Mouse (Mus musculus): ENCODE measurements at regions not wholly inside any gene's neighbourhood (a gene's known extent, or its start where the extent isn't known, plus 50 kb on each side); places are given as distances from the start of the nearest gene placed in this dataset.

DNA sequence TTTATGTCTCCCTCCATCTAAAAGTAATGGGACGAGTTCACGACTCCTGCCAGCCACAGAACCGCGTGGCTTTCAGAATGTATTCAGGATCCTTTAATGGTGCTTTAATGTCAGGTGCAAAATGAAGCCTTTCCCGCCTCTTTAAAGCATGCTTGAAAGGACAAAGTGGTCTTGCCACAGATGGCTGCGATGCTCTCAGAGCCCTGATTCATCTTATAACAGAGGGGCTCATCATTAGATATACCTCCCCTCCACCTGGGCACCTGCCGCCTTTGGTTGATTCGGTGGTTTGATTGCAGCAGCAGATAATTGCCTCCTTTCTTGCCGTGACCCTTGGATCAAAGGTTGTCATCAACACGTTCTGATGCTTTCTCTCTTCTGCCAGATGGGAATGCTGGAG lies 198.5 kb downstream of the Abcc12 start:
- no peaks in the 10 kb centered on the region for H3K36me3 ChIP-seq (ENCODE audit: control insufficient read depth, insufficient read depth)
- H3K79me2 ChIP-seq (ENCODE audit: control insufficient read depth, insufficient read depth), result no peaks in the 10 kb centered on the region
- peaks cover 6% of the 10 kb centered on the region for H3K27me3 ChIP-seq (ENCODE audit: control insufficient read depth, insufficient read depth, insufficient read length)
- no peak overlapping the region for H3K4me3 ChIP-seq (ENCODE audit: insufficient read depth, poor library complexity, severe bottlenecking)
- TF ChIP-seq MYOD1 (IDR thresholded peaks at IDR 0.05; ENCODE audit: control insufficient read depth, insufficient read length, low read depth), result no peak
- no peak for TF ChIP-seq USF1 (IDR thresholded peaks at IDR 0.05; ENCODE audit: low read depth)
- no peak for TF ChIP-seq FOSL1 (IDR thresholded peaks at IDR 0.05; ENCODE audit: insufficient read depth, low read length, poor library complexity, severe bottlenecking)
- TF ChIP-seq MYOG (IDR thresholded peaks at IDR 0.05; ENCODE audit: control insufficient read depth, extremely low read depth, insufficient read length), result no peak
- no peak for TF ChIP-seq MAX (IDR thresholded peaks at IDR 0.05)
- TF ChIP-seq CEBPB (IDR thresholded peaks at IDR 0.05; ENCODE audit: low read depth), result no peak
- TF ChIP-seq CTCF (IDR thresholded peaks at IDR 0.05; ENCODE audit: control insufficient read depth, insufficient read depth, insufficient read length), result no peak
- no peak overlapping the region for H3ac ChIP-seq (ENCODE audit: control insufficient read depth, insufficient read length, low read depth)
- H3K79me3 ChIP-seq (ENCODE audit: low read depth), result no peaks in the 10 kb centered on the region

- no peaks in the 10 kb centered on the region for H3K79me3 ChIP-seq (ENCODE audit: low read depth)
- H3K27me3 ChIP-seq (ENCODE audit: control insufficient read depth, insufficient read depth, insufficient read length), result no peaks in the 10 kb centered on the region
- H3ac ChIP-seq (ENCODE audit: control insufficient read depth, insufficient read length, low read depth), result no peak overlapping the region
- H3K36me3 ChIP-seq (ENCODE audit: control insufficient read depth, insufficient read depth), result no peaks in the 10 kb centered on the region
- no peak for TF ChIP-seq MYOD1 (IDR thresholded peaks at IDR 0.05; ENCODE audit: control insufficient read depth, insufficient read length, low read depth)
- no peaks in the 10 kb centered on the region for H3K79me2 ChIP-seq (ENCODE audit: control insufficient read depth, insufficient read depth)
- H3K4me3 ChIP-seq (ENCODE audit: insufficient read depth, poor library complexity, severe bottlenecking), result no peak overlapping the region
Measured at GRCm38 (mm10) chr8:86368062-86368461, 212.4 kb downstream of the Abcc12 start.

DNA sequence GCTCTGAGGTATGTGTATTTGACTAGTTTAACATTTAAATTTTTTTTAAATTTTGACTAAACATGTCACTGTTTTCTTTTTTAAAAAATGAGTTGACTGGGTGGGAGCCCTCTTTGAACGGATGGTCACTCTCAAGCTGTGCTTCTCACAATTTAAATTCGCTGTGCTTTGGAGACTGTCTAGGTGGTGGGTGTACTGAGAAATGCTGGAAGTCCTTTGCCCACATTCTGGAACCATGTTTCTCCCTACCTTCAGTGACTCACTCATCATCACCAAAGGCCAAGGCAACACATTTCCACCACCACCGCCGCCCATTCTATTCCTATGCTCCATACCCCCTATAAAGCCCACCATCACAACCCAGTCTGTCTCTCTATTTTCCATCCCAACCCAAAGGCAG lies 213.8 kb downstream of the Abcc12 start:
- no peak for TF ChIP-seq USF1 (IDR thresholded peaks at IDR 0.05; ENCODE audit: low read depth)
- no peak for TF ChIP-seq CTCF (IDR thresholded peaks at IDR 0.05; ENCODE audit: control insufficient read depth, insufficient read depth, insufficient read length)
- no peak for TF ChIP-seq MYOD1 (IDR thresholded peaks at IDR 0.05; ENCODE audit: control insufficient read depth, insufficient read length, low read depth)
- TF ChIP-seq CEBPB (IDR thresholded peaks at IDR 0.05; ENCODE audit: low read depth), result no peak
- no peak for TF ChIP-seq MAX (IDR thresholded peaks at IDR 0.05)
- TF ChIP-seq MYOG (IDR thresholded peaks at IDR 0.05; ENCODE audit: control insufficient read depth, extremely low read depth, insufficient read length), result no peak
- TF ChIP-seq FOSL1 (IDR thresholded peaks at IDR 0.05; ENCODE audit: insufficient read depth, low read length, poor library complexity, severe bottlenecking), result no peak
- Histone ChIP-seq H3K27me3 (ENCODE audit: control insufficient read depth, insufficient read depth, insufficient read length) (no peaks in the 10 kb centered on the region), H3K4me3 (ENCODE audit: insufficient read depth, poor library complexity, severe bottlenecking) (no peak overlapping the region), H3K79me3 (ENCODE audit: low read depth) (no peaks in the 10 kb centered on the region), H3ac (ENCODE audit: control insufficient read depth, insufficient read length, low read depth) (no peak overlapping the region), H3K79me2 (ENCODE audit: control insufficient read depth, insufficient read depth) (no peaks in the 10 kb centered on the region), H3K36me3 (ENCODE audit: control insufficient read depth, insufficient read depth) (no peaks in the 10 kb centered on the region)

- Histone ChIP-seq H3K79me2 (ENCODE audit: control insufficient read depth, insufficient read depth) (no peaks in the 10 kb centered on the region), H3K36me3 (ENCODE audit: control insufficient read depth, insufficient read depth) (no peaks in the 10 kb centered on the region), H3K79me3 (ENCODE audit: low read depth) (no peaks in the 10 kb centered on the region), H3ac (ENCODE audit: control insufficient read depth, insufficient read length, low read depth) (no peak overlapping the region), H3K27me3 (ENCODE audit: control insufficient read depth, insufficient read depth, insufficient read length) (no peaks in the 10 kb centered on the region), H3K4me3 (ENCODE audit: insufficient read depth, poor library complexity, severe bottlenecking) (no peak overlapping the region)
- TF ChIP-seq CEBPB (IDR thresholded peaks at IDR 0.05; ENCODE audit: low read depth), result no peak
- no peak for TF ChIP-seq FOSL1 (IDR thresholded peaks at IDR 0.05; ENCODE audit: insufficient read depth, low read length, poor library complexity, severe bottlenecking)
- no peak for TF ChIP-seq CTCF (IDR thresholded peaks at IDR 0.05; ENCODE audit: control insufficient read depth, insufficient read depth, insufficient read length)
- no peak for TF ChIP-seq MYOG (IDR thresholded peaks at IDR 0.05; ENCODE audit: control insufficient read depth, extremely low read depth, insufficient read length)
- no peak for TF ChIP-seq MAX (IDR thresholded peaks at IDR 0.05)
Measured at GRCm38 (mm10) chr8:86365726-86366125, 214.8 kb downstream of the Abcc12 start.

DNA sequence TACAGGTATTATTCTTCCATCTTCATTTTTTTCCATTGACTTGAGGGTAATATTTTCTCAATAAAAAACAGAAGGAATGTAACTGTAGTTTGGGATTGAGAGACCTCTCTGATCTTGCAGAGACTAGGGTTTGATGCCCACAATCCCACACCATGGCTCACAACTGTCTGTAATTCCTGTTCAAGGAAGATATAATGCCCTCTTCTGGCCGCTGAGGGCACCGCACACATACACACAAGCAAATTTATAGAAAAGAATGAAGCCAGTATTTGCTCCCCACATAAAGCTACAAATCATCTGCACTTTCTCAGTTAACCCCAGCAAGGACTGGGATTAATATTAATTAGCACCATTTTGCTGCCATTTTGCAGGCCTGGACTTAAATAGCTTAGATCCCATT lies 215.6 kb downstream of the Abcc12 start:
- Histone ChIP-seq H3K27me3 (ENCODE audit: control insufficient read depth, insufficient read depth, insufficient read length) (no peaks in the 10 kb centered on the region), H3K36me3 (ENCODE audit: control insufficient read depth, insufficient read depth) (no peaks in the 10 kb centered on the region), H3K4me3 (ENCODE audit: insufficient read depth, poor library complexity, severe bottlenecking) (no peak overlapping the region), H3K79me3 (ENCODE audit: low read depth) (no peaks in the 10 kb centered on the region), H3ac (ENCODE audit: control insufficient read depth, insufficient read length, low read depth) (no peak overlapping the region), H3K79me2 (ENCODE audit: control insufficient read depth, insufficient read depth) (no peaks in the 10 kb centered on the region)
- no peak for TF ChIP-seq MAX (IDR thresholded peaks at IDR 0.05)
- TF ChIP-seq FOSL1 (IDR thresholded peaks at IDR 0.05; ENCODE audit: insufficient read depth, low read length, poor library complexity, severe bottlenecking), result no peak
- no peak for TF ChIP-seq CEBPB (IDR thresholded peaks at IDR 0.05; ENCODE audit: low read depth)
- no peak for TF ChIP-seq USF1 (IDR thresholded peaks at IDR 0.05; ENCODE audit: low read depth)
- TF ChIP-seq MYOD1 (IDR thresholded peaks at IDR 0.05; ENCODE audit: control insufficient read depth, insufficient read length, low read depth), result no peak
- no peak for TF ChIP-seq CTCF (IDR thresholded peaks at IDR 0.05; ENCODE audit: control insufficient read depth, insufficient read depth, insufficient read length)

DNA sequence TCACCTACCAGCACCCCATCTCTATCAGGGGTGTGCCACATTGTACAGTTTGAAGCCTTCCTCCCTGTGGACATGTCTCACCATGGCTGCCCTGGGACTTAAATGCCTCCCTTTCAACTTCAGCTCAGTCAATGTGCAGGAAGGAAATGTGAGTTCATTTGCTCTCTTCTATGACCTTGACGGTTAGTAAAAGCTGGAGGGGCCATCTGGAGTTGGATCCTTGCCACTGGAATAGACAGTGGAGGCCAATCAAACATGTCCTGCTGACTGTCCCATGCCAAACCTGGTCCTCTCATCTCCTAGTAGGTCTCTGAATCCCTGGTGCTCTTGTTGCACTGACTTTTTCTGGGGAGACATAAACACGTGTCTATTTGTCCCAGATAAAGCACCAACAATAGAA lies 220.2 kb downstream of the Abcc12 start:
- H3K79me2 ChIP-seq (ENCODE audit: control insufficient read depth, insufficient read depth), result no peaks in the 10 kb centered on the region
- TF ChIP-seq FOSL1 (IDR thresholded peaks at IDR 0.05; ENCODE audit: insufficient read depth, low read length, poor library complexity, severe bottlenecking) (no peak), USF1 (IDR thresholded peaks at IDR 0.05; ENCODE audit: low read depth) (no peak), MAX (IDR thresholded peaks at IDR 0.05) (no peak), CEBPB (IDR thresholded peaks at IDR 0.05; ENCODE audit: low read depth) (no peak), CTCF (IDR thresholded peaks at IDR 0.05; ENCODE audit: control insufficient read depth, insufficient read depth, insufficient read length) (no peak), MYOD1 (IDR thresholded peaks at IDR 0.05; ENCODE audit: control insufficient read depth, insufficient read length, low read depth) (no peak), MYOG (IDR thresholded peaks at IDR 0.05; ENCODE audit: control insufficient read depth, extremely low read depth, insufficient read length) (no peak)
- no peaks in the 10 kb centered on the region for H3K27me3 ChIP-seq (ENCODE audit: control insufficient read depth, insufficient read depth, insufficient read length)
- no peaks in the 10 kb centered on the region for H3K36me3 ChIP-seq (ENCODE audit: control insufficient read depth, insufficient read depth)
- no peak overlapping the region for H3ac ChIP-seq (ENCODE audit: control insufficient read depth, insufficient read length, low read depth)
- H3K79me3 ChIP-seq (ENCODE audit: low read depth), result no peaks in the 10 kb centered on the region
- H3K4me3 ChIP-seq (ENCODE audit: insufficient read depth, poor library complexity, severe bottlenecking), result no peak overlapping the region

All from C2C12 (cell line).